Mouse (Mus musculus) liver, adult 2 months (tissue): ENCODE results near the gene Cd300lg.

Experiments
- CTCF ChIP-seq: fragments of 200-500 bp; IDR thresholded peaks from 2 replicates; pipeline ENCODE4 v1.5.1; 2011; ENCODE audit warnings: low read depth, low read length, control low read depth
- POLR2A ChIP-seq: fragments of 200-500 bp; IDR thresholded peaks from 2 replicates; pipeline ENCODE4 v1.6.1; 2011; ENCODE audit warnings: low read length, control low read depth; ENCODE audit not compliant: insufficient read depth; ENCODE audit errors: extremely low read depth

- TF ChIP-seq CTCF (no peak), POLR2A (no peak)
Observed at GRCm38 (mm10) chr11:101992411-101992810, 48.9 kb upstream of the Cd300lg start.
